Mouse (Mus musculus) C2C12 (cell line): ENCODE measurements around the gene Egfr. TPM values are rescaled to one million over a fixed set of nuclear protein-coding genes. Genes with fewer than 3 reads are reported as not detected.

Source experiments
- H3K27me3 ChIP-seq: one replicate; pipeline ENCODE4 v1.6.1; 2011; ENCODE audit not compliant: control insufficient read depth, insufficient read depth, insufficient read length
- H3K36me3 ChIP-seq: one replicate; pipeline ENCODE4 v1.6.1; 2011; ENCODE audit not compliant: control insufficient read depth, insufficient read depth
- H3K4me3 ChIP-seq: one replicate; pipeline ENCODE4 v1.5.1; 2011; ENCODE audit warnings: mild to moderate bottlenecking, control low read depth; ENCODE audit not compliant: poor library complexity, insufficient read depth, severe bottlenecking
- H3K79me2 ChIP-seq: one replicate; pipeline ENCODE4 v1.6.1; 2011; ENCODE audit not compliant: control insufficient read depth, insufficient read depth
- H3K79me3 ChIP-seq: one replicate; pipeline ENCODE4 v1.6.1; 2011; ENCODE audit warnings: low read depth, control low read depth
- H3ac ChIP-seq: one replicate; pipeline ENCODE3; 2011; ENCODE audit warnings: low read depth; ENCODE audit not compliant: control insufficient read depth, insufficient read length
- CEBPB ChIP-seq: IDR thresholded peaks from one replicate; pipeline ENCODE4 v1.6.1; 2011; ENCODE audit warnings: low read depth, mild to moderate bottlenecking, control low read depth, moderate library complexity
- CTCF ChIP-seq: IDR thresholded peaks from one replicate; pipeline ENCODE4 v1.5.1; 2011; ENCODE audit not compliant: control insufficient read depth, insufficient read depth, insufficient read length
- FOSL1 ChIP-seq: IDR thresholded peaks from one replicate; pipeline ENCODE4 v1.8.0; 2011; ENCODE audit warnings: mild to moderate bottlenecking, low read length; ENCODE audit not compliant: poor library complexity, insufficient read depth, severe bottlenecking
- MAX ChIP-seq: IDR thresholded peaks from one replicate; pipeline ENCODE4 v1.6.1; 2011; ENCODE audit warnings: mild to moderate bottlenecking, control low read depth
- MYOD1 ChIP-seq: IDR thresholded peaks from one replicate; pipeline ENCODE4 v1.6.1; 2011; ENCODE audit warnings: low read depth; ENCODE audit not compliant: control insufficient read depth, insufficient read length
- MYOG ChIP-seq: IDR thresholded peaks from one replicate; pipeline ENCODE4 v1.6.1; 2011; ENCODE audit not compliant: control insufficient read depth, insufficient read length; ENCODE audit errors: extremely low read depth
- USF1 ChIP-seq: IDR thresholded peaks from one replicate; pipeline ENCODE4 v1.6.1; 2011; ENCODE audit warnings: low read depth, mild to moderate bottlenecking, control low read depth, moderate library complexity
- polyA plus RNA-seq: library from polyadenylated mRNA; unstranded; fragments of >200 nt; fragmentation: generic; extraction: Trizol; gene quantifications from one replicate; pipeline ENCODE4 v1.2.1, GENCODE M21; 2012; ENCODE audit warnings: missing spikeins

Gene Egfr
- polyA plus RNA-seq, 1 experiment: 3.8 TPM

DNA sequence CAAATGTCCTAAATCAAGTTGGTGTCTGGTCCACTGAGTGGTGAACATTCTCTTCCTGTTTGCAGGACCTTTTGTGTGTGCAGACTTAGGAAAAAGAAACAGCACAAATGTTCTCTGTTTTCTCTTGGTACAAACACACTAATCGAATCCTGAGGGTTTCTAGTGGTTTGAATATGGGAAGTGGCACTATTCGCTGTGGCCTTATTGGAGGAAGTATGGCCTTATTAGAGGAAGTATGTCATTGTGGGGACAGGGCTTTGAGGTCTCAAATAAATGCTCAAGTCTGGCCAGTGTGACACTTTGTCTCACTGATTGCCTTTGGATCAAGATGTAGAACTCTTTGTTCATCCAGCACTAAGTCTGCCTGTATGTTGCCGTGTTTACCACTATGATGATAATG is 180.2 kb downstream of the Egfr start:
- no peak overlapping the region for H3K4me3 ChIP-seq
- no peak overlapping the region for H3ac ChIP-seq
- no peaks in the 10 kb centered on the region for H3K27me3 ChIP-seq
- H3K79me2 ChIP-seq: no peaks in the 10 kb centered on the region
- no peaks in the 10 kb centered on the region for H3K79me3 ChIP-seq
- TF ChIP-seq MYOG (no peak), MYOD1 (no peak), FOSL1 (no peak), MAX (no peak), USF1 (no peak), CTCF (no peak), CEBPB (no peak)
- H3K36me3 ChIP-seq: no peaks in the 10 kb centered on the region

DNA sequence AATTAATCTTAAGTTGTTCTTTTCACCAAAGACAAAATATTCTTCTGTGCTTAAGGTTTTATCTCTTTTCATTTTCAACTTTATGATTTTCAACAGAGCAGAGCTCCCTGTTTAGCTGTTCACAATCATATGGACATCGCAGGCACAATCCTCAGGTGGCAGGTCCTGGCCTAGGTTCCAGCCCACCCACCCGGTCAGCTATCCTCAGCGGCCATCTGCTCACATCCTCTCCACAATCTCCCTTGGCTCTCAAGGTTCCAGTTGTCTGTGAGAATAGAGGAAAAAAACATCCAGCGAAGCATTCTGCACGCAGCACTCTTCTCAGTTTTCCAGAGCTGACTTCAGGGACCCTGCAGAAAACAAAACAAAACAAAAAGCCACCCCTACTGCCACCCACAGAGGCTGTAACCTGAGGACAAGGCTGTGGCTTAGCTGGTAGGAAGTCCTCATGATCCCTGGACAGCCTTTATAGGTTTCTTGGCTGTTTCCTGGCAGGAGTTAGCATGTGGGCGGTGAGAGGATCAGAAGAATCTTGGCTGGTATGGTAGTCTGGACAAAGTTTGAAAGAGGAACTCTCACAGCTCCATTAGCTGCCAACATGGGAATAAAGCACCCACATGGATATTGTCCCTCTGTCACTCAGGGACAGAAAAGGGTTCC is 183.7 kb downstream of the Egfr start:
- Histone ChIP-seq H3K36me3 (no peaks in the 10 kb centered on the region), H3K79me2 (no peaks in the 10 kb centered on the region), H3K4me3 (no peak overlapping the region), H3K79me3 (no peaks in the 10 kb centered on the region), H3K27me3 (no peaks in the 10 kb centered on the region), H3ac (no peak overlapping the region)
- TF ChIP-seq MYOD1 (no peak), FOSL1 (no peak), CTCF (no peak), USF1 (no peak)

DNA sequence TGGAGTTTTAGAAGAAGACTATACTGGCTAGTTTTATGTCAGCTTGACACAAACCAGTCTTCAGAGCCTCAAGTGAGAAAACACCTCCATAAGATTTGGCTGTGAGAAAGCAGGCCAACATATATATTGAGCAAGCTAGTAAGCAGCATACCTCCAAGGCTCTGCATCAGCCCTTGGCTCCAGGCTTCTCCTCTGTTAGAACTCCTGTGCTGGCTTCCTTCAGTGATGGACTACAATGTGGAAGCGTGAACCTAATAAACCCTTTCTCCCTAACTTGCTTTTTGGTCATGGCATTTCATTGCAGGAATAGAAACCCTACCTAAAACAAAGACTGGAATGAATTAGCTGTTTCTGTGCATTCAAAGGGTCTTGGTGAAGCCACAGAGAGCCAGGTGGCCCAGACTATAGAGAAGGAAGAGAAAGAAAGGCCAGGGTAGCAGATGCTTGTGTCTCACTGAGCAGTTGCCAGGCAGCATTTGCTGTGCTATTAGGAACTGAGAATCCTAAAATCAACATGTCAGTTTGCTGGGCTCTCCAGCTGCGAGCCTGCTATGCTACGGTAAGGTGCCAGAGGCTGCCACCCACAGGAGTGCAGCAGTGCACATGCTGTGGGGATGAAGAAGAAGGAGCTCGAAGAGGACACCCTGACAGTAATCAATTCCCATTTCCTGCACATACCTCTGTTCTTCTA is 189.2 kb downstream of the Egfr start:
- TF ChIP-seq MYOG: no peak
- Histone ChIP-seq H3K79me3 (no peaks in the 10 kb centered on the region), H3ac (no peak overlapping the region), H3K79me2 (no peaks in the 10 kb centered on the region), H3K27me3 (no peaks in the 10 kb centered on the region), H3K4me3 (no peak overlapping the region), H3K36me3 (no peaks in the 10 kb centered on the region)

DNA sequence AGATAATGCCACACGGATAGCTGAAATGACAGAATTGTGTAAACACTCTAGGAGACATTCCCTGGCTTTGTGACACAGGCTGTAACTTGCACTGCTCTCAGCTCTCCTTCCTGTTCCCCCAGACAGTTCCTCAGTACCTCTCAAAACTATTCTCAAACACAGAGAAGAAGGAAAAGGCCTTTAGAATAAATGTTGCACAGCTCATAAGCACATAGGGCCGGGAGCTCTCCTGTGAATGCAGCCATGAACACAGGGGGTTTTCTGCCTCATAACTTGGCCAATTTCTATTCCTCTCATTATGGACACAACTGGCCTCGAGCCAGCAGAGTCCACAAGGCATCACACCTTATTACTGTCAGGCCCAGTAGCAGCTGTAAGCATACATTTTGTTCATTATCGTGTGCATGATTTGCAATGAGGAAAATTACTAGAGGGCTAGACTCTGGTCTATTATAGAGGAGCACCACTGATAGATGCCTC is 190.0 kb downstream of the Egfr start:
- no peaks in the 10 kb centered on the region for H3K27me3 ChIP-seq
- no peaks in the 10 kb centered on the region for H3K79me3 ChIP-seq
- no peak overlapping the region for H3K4me3 ChIP-seq
- no peaks in the 10 kb centered on the region for H3K79me2 ChIP-seq
- no peak overlapping the region for H3ac ChIP-seq
- no peaks in the 10 kb centered on the region for H3K36me3 ChIP-seq
- no peak for TF ChIP-seq MYOG
- TF ChIP-seq CTCF: no peak
- no peak for TF ChIP-seq FOSL1
- TF ChIP-seq MAX: no peak
- TF ChIP-seq CEBPB: no peak
- TF ChIP-seq USF1: no peak
- TF ChIP-seq MYOD1: no peak

DNA sequence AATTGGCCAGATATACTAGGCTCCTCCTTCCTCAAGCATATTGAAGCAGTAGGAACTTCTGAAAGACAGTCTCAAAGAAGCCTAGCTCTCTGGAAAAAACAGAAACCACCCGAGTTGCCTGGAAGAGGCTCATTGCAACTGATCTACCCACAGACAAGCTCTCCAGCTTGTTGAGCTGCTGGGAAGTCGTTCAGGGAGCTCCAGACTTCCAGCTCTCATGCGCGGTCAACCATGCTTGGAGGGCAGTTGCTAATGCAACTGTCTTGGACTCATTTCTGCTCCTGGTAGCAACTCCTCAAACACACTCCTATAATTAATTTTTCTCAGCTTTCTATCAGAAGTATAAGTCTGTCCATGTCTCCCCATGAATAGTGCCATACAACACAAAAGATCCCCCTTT is 191.0 kb downstream of the Egfr start:
- TF ChIP-seq USF1 (no peak), MAX (no peak), FOSL1 (no peak), CTCF (no peak), MYOG (no peak), MYOD1 (no peak), CEBPB (no peak)
- no peaks in the 10 kb centered on the region for H3K36me3 ChIP-seq

DNA sequence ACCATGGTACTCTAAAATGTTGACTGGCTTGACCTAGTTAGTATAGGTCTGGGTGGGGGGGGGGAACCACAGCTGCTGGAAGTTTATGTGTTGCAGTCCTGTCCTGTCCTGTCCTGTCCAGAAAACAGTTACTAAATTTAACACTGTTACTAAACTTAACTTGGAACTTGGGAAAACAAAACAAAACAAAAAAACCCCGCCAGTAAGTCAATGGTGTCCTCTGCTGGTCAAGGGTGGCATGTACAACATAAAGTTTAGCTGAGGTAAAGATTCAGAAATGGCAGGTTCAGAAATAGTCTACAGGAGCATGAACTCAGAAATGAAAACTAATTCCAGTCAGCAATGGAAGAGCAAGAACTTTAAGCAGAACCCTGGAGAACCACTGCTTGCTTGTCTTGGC is 196.8 kb downstream of the Egfr start:
- no peaks in the 10 kb centered on the region for H3K27me3 ChIP-seq
- no peak overlapping the region for H3K4me3 ChIP-seq
- TF ChIP-seq MYOG (no peak), MYOD1 (no peak), MAX (no peak), CEBPB (no peak), CTCF (peak; percentile 51)
- peaks cover 6% of the 10 kb centered on the region for H3K79me2 ChIP-seq
- no peaks in the 10 kb centered on the region for H3K36me3 ChIP-seq
- no peaks in the 10 kb centered on the region for H3K79me3 ChIP-seq
- H3ac ChIP-seq: no peak overlapping the region

More for the DNA sequence above, 191.0 kb downstream of the Egfr start:
- no peak overlapping the region for H3K4me3 ChIP-seq
- H3K27me3 ChIP-seq: no peaks in the 10 kb centered on the region
- H3K79me2 ChIP-seq: no peaks in the 10 kb centered on the region
- no peaks in the 10 kb centered on the region for H3K79me3 ChIP-seq
- no peak overlapping the region for H3ac ChIP-seq
